Mouse (Mus musculus) myocyte (in vitro differentiated cells): ENCODE measurements around the gene Asnsd1.

Experiments
- E2F4 ChIP-seq: IDR thresholded peaks from one replicate; pipeline ENCODE4 v1.6.1; 2011; ENCODE audit warnings: mild to moderate bottlenecking, control low read depth, moderate library complexity; ENCODE audit not compliant: insufficient read depth
- POLR2A ChIP-seq: IDR thresholded peaks from one replicate; pipeline ENCODE4 v1.6.1; 2011; ENCODE audit warnings: low read depth, mild to moderate bottlenecking, control low read depth, moderate library complexity; ENCODE audit not compliant: insufficient read length
- POLR2AphosphoS2 ChIP-seq: IDR thresholded peaks from one replicate; pipeline ENCODE4 v1.6.1; 2011; ENCODE audit warnings: low read depth, control low read depth; ENCODE audit not compliant: insufficient read length
- TCF12 ChIP-seq: IDR thresholded peaks from one replicate; pipeline ENCODE4 v1.6.1; 2011; ENCODE audit warnings: mild to moderate bottlenecking, control low read depth; ENCODE audit not compliant: poor library complexity, insufficient read depth, severe bottlenecking
- TCF3 ChIP-seq: IDR thresholded peaks from one replicate; pipeline ENCODE4 v1.6.1; 2011; ENCODE audit warnings: low read depth, control low read depth; ENCODE audit not compliant: insufficient read length
- USF1 ChIP-seq: IDR thresholded peaks from one replicate; pipeline ENCODE4 v1.6.1; 2011; ENCODE audit warnings: low read depth, mild to moderate bottlenecking, control low read depth, moderate library complexity

DNA sequence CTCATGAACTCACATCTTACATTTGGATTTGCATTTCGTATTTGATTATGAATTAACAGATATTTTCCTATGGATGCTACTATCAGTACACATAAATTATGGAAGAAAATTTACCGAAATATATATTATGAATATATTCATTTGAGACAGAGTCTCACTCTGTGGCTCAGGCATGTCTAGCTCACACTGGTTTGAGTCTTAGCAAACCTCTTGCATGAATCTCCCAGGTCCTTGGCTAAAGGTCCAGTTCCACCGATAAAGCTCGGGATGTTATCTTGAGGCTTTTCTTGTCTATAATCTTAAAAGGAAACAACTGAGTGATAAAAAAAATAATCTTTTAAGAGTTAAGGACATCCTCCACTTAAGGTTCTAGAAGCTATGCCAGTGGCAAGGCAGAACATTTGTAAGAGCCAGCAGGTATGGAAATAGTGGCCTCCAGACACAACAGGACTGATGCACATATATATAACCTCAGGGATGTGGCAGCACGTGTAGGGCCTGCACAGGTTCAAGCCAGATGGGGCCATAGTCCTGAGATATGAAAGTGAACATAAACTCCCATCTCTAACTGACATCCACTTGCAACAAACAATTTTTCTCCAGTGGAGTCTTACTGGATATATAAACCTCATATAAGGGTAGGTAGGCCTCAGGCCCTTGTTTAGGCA lies 27.6 kb downstream of the Asnsd1 start:
- no peak for TF ChIP-seq E2F4
- TF ChIP-seq POLR2A = no peak
- TF ChIP-seq POLR2AphosphoS2 = no peak
- TF ChIP-seq TCF12 = no peak
- TF ChIP-seq TCF3 = no peak
- no peak for TF ChIP-seq USF1
